Mouse (Mus musculus): ENCODE results near the gene Egfl7.

DNA sequence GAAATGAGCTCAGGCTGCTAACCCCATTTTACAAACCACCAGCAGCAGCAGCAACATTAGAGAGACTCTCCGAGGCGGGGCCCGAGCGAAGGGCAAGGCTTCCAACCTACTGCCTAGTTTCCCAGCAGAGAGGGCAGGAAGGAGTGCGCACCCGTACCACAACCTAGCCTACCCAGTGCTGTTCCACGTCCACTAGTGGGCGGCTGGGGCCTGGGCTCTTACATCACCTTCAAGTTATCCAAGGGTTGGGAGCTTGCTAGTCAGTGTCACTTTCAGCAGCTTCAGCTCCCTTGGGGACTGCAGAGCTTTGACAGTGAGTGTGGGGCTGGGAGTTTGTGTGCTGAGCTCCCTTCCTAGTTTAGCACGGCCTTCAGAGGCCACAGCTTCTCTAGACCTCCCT lies 8.4 kb upstream of the Egfl7 start:
- TF ChIP-seq POLR2A (IDR thresholded peaks at IDR 0.05; ENCODE audit: low read depth, low read length) (no peak), CTCF (IDR thresholded peaks at IDR 0.05; ENCODE audit: extremely low read depth, insufficient read length, insufficient replicate concordance, low read depth, low read length) (no peak)

Data from small intestine, adult 2 months (tissue).